Mouse (Mus musculus) lung, embryonic 15.5 days (tissue): Measurements from ENCODE around the gene Rdh16. TPM values are rescaled to one million over a fixed set of nuclear protein-coding genes. Genes with fewer than 3 reads are reported as not detected.
A peak's percentile ranks its signal among the peaks of the same experiment; 100 is the strongest.
"Not testable (repeated sequence)": the region's sequence is repeated elsewhere in the genome, so short reads cannot be mapped to it uniquely, and the experiment has no call there.

Experiments
- ATAC-seq: fragments of 200-750 bp; cut with Nextera tagmentation; 2 replicates; pipeline ENCODE4 v1.8.0; 2017; ENCODE audit warnings: moderate number of reproducible peaks, borderline replicate concordance; ENCODE audit not compliant: low FRiP score, low TSS enrichment; ENCODE audit errors: extremely low read depth
- H3K27ac ChIP-seq: fragments of 300-500 bp; sonication (generic); 2 replicates; pipeline ENCODE4 v1.5.1; 2015; ENCODE audit warnings: moderate library complexity, mild to moderate bottlenecking, inconsistent platforms
- H3K27me3 ChIP-seq: fragments of 300-500 bp; sonication (generic); 2 replicates; pipeline ENCODE4 v1.6.1; 2015; ENCODE audit warnings: inconsistent platforms
- H3K36me3 ChIP-seq: fragments of 300-500 bp; sonication (generic); 2 replicates; pipeline ENCODE4 v1.6.1; 2015; ENCODE audit warnings: inconsistent platforms
- H3K4me1 ChIP-seq: fragments of 300-500 bp; sonication (generic); 2 replicates; pipeline ENCODE4 v1.6.1; 2015; ENCODE audit warnings: inconsistent platforms
- H3K4me2 ChIP-seq: fragments of 300-500 bp; sonication (generic); 2 replicates; pipeline ENCODE4 v1.6.1; 2015; ENCODE audit warnings: inconsistent platforms, mild to moderate bottlenecking, moderate library complexity
- H3K4me3 ChIP-seq: fragments of 300-500 bp; sonication (generic); 2 replicates; pipeline ENCODE4 v1.5.1; 2015; ENCODE audit warnings: mild to moderate bottlenecking, inconsistent platforms
- H3K9ac ChIP-seq: fragments of 300-500 bp; sonication (generic); 2 replicates; pipeline ENCODE4 v1.6.1; 2015; ENCODE audit warnings: inconsistent platforms
- H3K9me3 ChIP-seq: fragments of 300-500 bp; sonication (generic); 2 replicates; pipeline ENCODE4 v1.6.1; 2016; ENCODE audit warnings: inconsistent platforms
- WGBS: fragments of 180-500 bp; shearing (Covaris S2); methylation state at CpG from one replicate; pipeline ENCODE4 v1.1.7; 2015; 5-methylcytosine and 5-hydroxymethylcytosine counted together
- polyA plus RNA-seq: library from polyadenylated mRNA; unstranded; fragments of >200 nt; fragmentation: Nextera tagmentation; extraction: Ambion mirVana; gene quantifications from 2 replicates; pipeline ENCODE4 v1.2.1, GENCODE M21; 2015

Gene Rdh16
- polyA plus RNA-seq, 1 experiment from 2014 or later = not detected

- Histone ChIP-seq H3K4me1 (peaks cover 23% of the 10 kb centered on the region), H3K9me3 (no peaks in the 10 kb centered on the region), H3K27ac (no peak overlapping the region), H3K4me2 (no peak overlapping the region), H3K4me3 (no peak overlapping the region), H3K36me3 (no peaks in the 10 kb centered on the region), H3K27me3 (no peaks in the 10 kb centered on the region), H3K9ac (no peak overlapping the region)
- 82% methylated on average over 4 of the region's 4 CpGs for WGBS
- ATAC-seq = no peak
These were observed 80.1 kb downstream of the Rdh16 start for GRCm38 (mm10) chr10:127881041-127881440.

GRCm38 (mm10) chr10:127886551-127886950 lies 85.6 kb downstream of the Rdh16 start:
- Histone ChIP-seq H3K9ac (no peak overlapping the region), H3K4me1 (no peaks in the 10 kb centered on the region), H3K27me3 (no peaks in the 10 kb centered on the region), H3K36me3 (no peaks in the 10 kb centered on the region), H3K4me3 (no peak overlapping the region), H3K27ac (no peak overlapping the region), H3K9me3 (no peaks in the 10 kb centered on the region), H3K4me2 (no peak overlapping the region)
- ATAC-seq = no peak
- WGBS = 62% methylated on average over 1 of the region's 1 CpGs

GRCm38 (mm10) chr10:127886971-127887370 lies 86.0 kb downstream of the Rdh16 start:
- Histone ChIP-seq H3K4me3 (no peak overlapping the region), H3K9me3 (no peaks in the 10 kb centered on the region), H3K4me1 (no peaks in the 10 kb centered on the region), H3K4me2 (no peak overlapping the region), H3K36me3 (no peaks in the 10 kb centered on the region), H3K27me3 (no peaks in the 10 kb centered on the region), H3K9ac (no peak overlapping the region), H3K27ac (no peak overlapping the region)
- 70% methylated on average over 4 of the region's 4 CpGs for WGBS
- ATAC-seq = no peak

DNA sequence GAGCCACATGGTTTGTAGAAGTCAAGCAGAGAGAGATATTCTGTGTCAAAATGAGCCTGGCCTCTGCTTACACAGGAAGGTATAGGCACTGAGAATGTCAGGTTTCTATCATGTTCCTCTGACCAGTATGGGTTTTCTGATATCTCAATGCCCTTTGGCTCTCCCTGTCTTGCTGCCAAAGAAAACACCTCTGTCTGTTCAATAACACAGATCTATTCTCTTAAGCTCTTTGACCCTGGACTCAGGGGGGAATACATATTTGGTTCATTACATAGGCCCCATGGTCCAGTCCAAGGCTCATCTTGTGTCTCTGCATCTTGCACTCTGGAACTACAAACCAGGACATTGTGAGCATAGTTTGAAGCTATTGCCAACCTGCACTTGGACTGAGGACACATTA lies 87.7 kb downstream of the Rdh16 start, which contains the start of gene Rdh7:
TSS of gene Rdh7 (minus strand) at position 213 of the 400 bp plus-strand sequence.
- H3K27me3 ChIP-seq = no peaks in the 10 kb centered on the region
- no peak for ATAC-seq

GRCm38 (mm10) chr10:127891481-127891880 lies 90.5 kb downstream of the Rdh16 start:
- Histone ChIP-seq H3K36me3 (no peaks in the 10 kb centered on the region), H3K27me3 (no peaks in the 10 kb centered on the region), H3K9me3 (no peaks in the 10 kb centered on the region), H3K4me2 (no peak overlapping the region), H3K4me3 (no peak overlapping the region), H3K27ac (no peak overlapping the region), H3K4me1 (0 out of 2 replicates have a peak, but pooled peaks cover 8% of the 10 kb centered on the region), H3K9ac (no peak overlapping the region)
- no peak for ATAC-seq
- WGBS = 76% methylated on average over 1 of the region's 1 CpGs

More for the DNA sequence above, 87.7 kb downstream of the Rdh16 start, which contains the start of gene Rdh7:
- H3K4me3 ChIP-seq = no peak within 1 kb of the TSS
- no peaks in the 10 kb centered on the region for H3K36me3 ChIP-seq
- H3K27ac ChIP-seq = no peak within 1 kb of the TSS
- H3K9ac ChIP-seq = no peak within 1 kb of the TSS
- 0 out of 2 replicates have a peak, but pooled peaks cover 2% of the 10 kb centered on the region for H3K4me1 ChIP-seq
- H3K4me2 ChIP-seq = no peak within 1 kb of the TSS
- H3K9me3 ChIP-seq = no peaks in the 10 kb centered on the region

DNA sequence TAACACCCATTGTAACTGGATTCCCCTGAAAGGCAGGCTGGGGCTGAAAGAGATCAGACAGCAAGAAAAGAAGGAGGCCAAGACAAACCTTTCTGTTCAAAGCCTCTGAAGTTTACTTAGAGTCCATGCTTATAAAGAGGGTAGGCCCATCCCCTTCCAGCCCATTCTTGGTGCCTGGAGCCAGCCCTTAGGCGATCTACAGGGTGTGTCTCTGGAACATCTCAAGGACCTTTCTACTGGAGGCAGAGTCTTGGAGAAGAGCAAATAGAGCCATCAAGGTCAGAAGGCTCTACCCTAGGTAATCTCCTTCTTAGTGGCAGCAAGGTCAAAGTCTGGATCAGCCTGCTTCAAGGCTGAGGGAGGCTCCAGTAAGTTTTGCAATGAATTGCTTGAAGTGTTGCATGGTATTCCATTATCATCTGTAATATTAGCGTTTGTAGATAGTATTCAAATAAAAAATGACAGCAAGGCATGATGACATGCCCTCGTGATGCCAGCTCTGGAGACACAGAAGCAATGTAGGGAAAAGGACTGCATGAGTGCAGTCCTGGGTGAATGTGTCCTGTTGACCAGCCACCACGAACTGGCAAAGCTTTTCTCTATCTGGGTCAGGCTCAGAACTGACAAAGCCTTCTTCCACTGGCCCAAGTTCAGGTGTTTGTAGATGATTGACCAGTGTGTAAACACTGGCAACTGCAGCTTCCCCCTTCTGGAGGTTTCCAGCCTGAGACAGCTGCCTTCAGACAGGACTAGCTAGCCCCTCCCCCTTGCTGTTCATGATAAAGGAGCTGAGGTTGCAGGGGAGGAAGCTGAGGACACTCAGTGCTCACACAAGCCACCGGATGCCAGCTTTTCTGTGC lies 92.4 kb downstream of the Rdh16 start:
- not testable (repeated sequence) for H3K9me3 ChIP-seq, H3K9ac ChIP-seq, H3K27ac ChIP-seq, H3K4me3 ChIP-seq, H3K36me3 ChIP-seq, H3K4me1 ChIP-seq, H3K27me3 ChIP-seq, H3K4me2 ChIP-seq
- ATAC-seq = peak; percentile 67; the same call in 1 of the 2 replicates
- WGBS = 32% methylated on average over 5 of the region's 5 CpGs

Other genes with a start within 250 kb of the Rdh16 start
- 72.6 and 73.6 TPM in 2 replicates for gene Lrp1, start 180.0 kb upstream of the Rdh16 start, polyA plus RNA-seq
- 33.1 and 37.6 TPM in 2 replicates for gene Stat6, start 158.2 kb upstream of the Rdh16 start, polyA plus RNA-seq
- gene Nemp1, start 134.3 kb upstream of the Rdh16 start, polyA plus RNA-seq = 11.8 TPM in 2 replicates
- 14.2 and 15.4 TPM in 2 replicates for gene Nab2, start 132.6 kb upstream of the Rdh16 start, polyA plus RNA-seq
- gene Myo1a, start 96.0 kb upstream of the Rdh16 start, polyA plus RNA-seq = 0.20 and 0.34 TPM in 2 replicates
- not detected in 2 replicates for gene Tac2, start 76.7 kb upstream of the Rdh16 start, polyA plus RNA-seq
- gene Zbtb39, start 61.6 kb upstream of the Rdh16 start, polyA plus RNA-seq = 2.9 and 3.1 TPM in 2 replicates
- gene Gpr182, start 49.4 kb upstream of the Rdh16 start, polyA plus RNA-seq = 10.4 and 11.8 TPM in 2 replicates
- gene Rdh1, start 41.4 kb upstream of the Rdh16 start, polyA plus RNA-seq = not detected in 2 replicates
- gene Rdh16f1, start 41.4 kb upstream of the Rdh16 start, polyA plus RNA-seq = 0.15 TPM in 1 of 2 replicates, not detected in the other
- 0.15 TPM in 1 of 2 replicates, not detected in the other for gene Rdh9, start 24.8 kb upstream of the Rdh16 start, polyA plus RNA-seq
- not detected in 2 replicates for gene Rdh19, start 48.8 kb downstream of the Rdh16 start, polyA plus RNA-seq
- gene Rdh16f2, start 65.3 kb downstream of the Rdh16 start, polyA plus RNA-seq = not detected in 2 replicates
- not detected in 2 replicates for gene Rdh7, start 87.7 kb downstream of the Rdh16 start, polyA plus RNA-seq
- not detected in 2 replicates for gene Sdr9c7, start 97.4 kb downstream of the Rdh16 start, polyA plus RNA-seq
- not detected in 2 replicates for gene Hsd17b6, start 206.5 kb downstream of the Rdh16 start, polyA plus RNA-seq
- 90.2 and 93.0 TPM in 2 replicates for gene Prim1, start 214.0 kb downstream of the Rdh16 start, polyA plus RNA-seq
- 728 and 741 TPM in 2 replicates for gene Naca, start 234.4 kb downstream of the Rdh16 start, polyA plus RNA-seq